Mouse (Mus musculus) heart, embryonic 16.5 days (tissue): ENCODE results near the gene Gdpd2. TPM values are rescaled to one million over a fixed set of nuclear protein-coding genes. Genes with fewer than 3 reads are reported as not detected.

Experiments used
- ATAC-seq: fragments of 200-750 bp; cut with Nextera tagmentation; replicated peaks from 2 replicates; pipeline ENCODE4 v1.8.0; 2017; ENCODE audit warnings: moderate number of reproducible peaks; ENCODE audit not compliant: insufficient read depth, low FRiP score; ENCODE audit errors: extremely low read depth
- H3K27ac ChIP-seq: fragments of 300-500 bp; sonication (generic); 2 replicates; pipeline ENCODE4 v1.5.1; 2014; ENCODE audit warnings: mild to moderate bottlenecking, low read length, control low read depth, moderate library complexity
- H3K27me3 ChIP-seq: fragments of 300-500 bp; sonication (generic); 2 replicates; pipeline ENCODE4 v1.6.1; 2014; ENCODE audit warnings: low read length, mixed read lengths; ENCODE audit not compliant: control insufficient read depth, insufficient read depth
- H3K36me3 ChIP-seq: fragments of 300-500 bp; sonication (generic); 2 replicates; pipeline ENCODE4 v1.6.1; 2014; ENCODE audit not compliant: control insufficient read depth, insufficient read depth
- H3K4me1 ChIP-seq: fragments of 300-500 bp; sonication (generic); 2 replicates; pipeline ENCODE4 v1.6.1; 2014; ENCODE audit warnings: low read length, mixed read lengths; ENCODE audit not compliant: control insufficient read depth, insufficient read depth
- H3K4me2 ChIP-seq: fragments of 300-500 bp; sonication (generic); 2 replicates; pipeline ENCODE4 v1.6.1; 2014; ENCODE audit warnings: low read depth, mild to moderate bottlenecking, control low read depth, low read length
- H3K4me3 ChIP-seq: fragments of 300-500 bp; sonication (generic); 2 replicates; pipeline ENCODE4 v1.5.1; 2014; ENCODE audit warnings: mild to moderate bottlenecking, control low read depth, low read length
- H3K9ac ChIP-seq: fragments of 300-500 bp; sonication (generic); 2 replicates; pipeline ENCODE4 v1.6.1; 2014; ENCODE audit warnings: low read length, control low read depth
- H3K9me3 ChIP-seq: fragments of 300-500 bp; sonication (generic); replicated peaks from 2 replicates; pipeline ENCODE4 v1.6.1; 2016; ENCODE audit warnings: low read length; ENCODE audit not compliant: control insufficient read depth
- WGBS: fragments of 180-500 bp; shearing (Covaris S2); extraction: QIAGEN DNeasy Blood & Tissue Kit; methylation state at CpG from one replicate; pipeline ENCODE4 v1.1.7; 2014; 5-methylcytosine and 5-hydroxymethylcytosine counted together
- polyA plus RNA-seq: library from polyadenylated mRNA; unstranded; fragments of >200 nt; fragmentation: Nextera tagmentation; extraction: Ambion mirVana; gene quantifications from 2 replicates; pipeline ENCODE4 v1.2.1, GENCODE M21; 2015

Gdpd2 gene
- polyA plus RNA-seq, 1 experiment from 2014 or later, result 0.76 TPM

DNA sequence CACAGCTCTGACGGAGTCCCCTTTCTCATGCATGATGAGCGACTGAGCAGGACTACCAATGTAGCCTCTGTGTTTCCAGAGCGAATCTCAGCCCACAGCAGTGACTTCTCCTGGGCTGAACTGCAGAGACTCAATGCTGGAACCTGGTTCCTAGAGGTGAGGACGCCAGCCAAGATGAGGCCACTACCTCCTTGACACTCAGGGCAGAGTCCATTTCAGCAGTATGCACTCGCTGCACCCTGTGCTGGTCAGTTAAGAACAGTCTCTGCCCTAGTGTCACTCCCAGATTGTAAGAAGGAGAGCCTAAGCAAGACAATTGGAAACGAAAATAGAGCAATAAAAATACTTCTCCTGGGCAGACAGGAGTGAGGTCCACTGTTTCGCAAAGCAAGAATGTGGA, 4.7 kb downstream of the Gdpd2 start:
- Histone ChIP-seq H3K4me3 (no peak overlapping the region), H3K4me2 (no peak overlapping the region), H3K36me3 (no peaks in the 10 kb centered on the region), H3K9ac (no peak overlapping the region), H3K27me3 (peaks cover 7% of the 10 kb centered on the region), H3K27ac (no peak overlapping the region), H3K9me3 (no peaks in the 10 kb centered on the region), H3K4me1 (peaks cover 4% of the 10 kb centered on the region)
- WGBS, result 68% methylated on average over 7 of the region's 7 CpGs
- no peak for ATAC-seq

DNA sequence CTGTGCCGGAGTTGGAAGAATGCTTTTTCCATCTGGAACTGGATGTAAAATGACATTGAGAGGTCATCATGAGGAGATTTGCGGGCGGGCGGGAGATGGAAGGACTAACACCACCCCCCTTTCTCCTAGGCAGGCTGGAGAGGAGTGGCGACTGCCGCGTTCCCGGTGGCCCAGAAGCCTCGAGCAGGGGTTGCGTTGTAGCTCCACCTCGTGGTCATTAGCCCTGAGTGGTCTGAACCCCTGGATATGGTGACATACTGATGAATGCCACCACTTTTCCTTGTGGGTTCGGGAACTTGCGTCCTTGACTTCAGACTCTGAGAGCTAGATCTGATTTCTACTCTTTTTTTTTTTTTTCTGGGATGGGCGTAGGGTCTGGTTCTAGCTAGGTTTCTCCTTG, 9.2 kb downstream of the Gdpd2 start:
- 15% methylated on average over 14 of the region's 14 CpGs for WGBS
- no peak overlapping the region for H3K27ac ChIP-seq
- ATAC-seq, result no peak
- peak overlapping the region; percentile 34 for H3K4me3 ChIP-seq
- H3K9ac ChIP-seq, result peak overlapping the region; percentile 2
- H3K9me3 ChIP-seq, result no peaks in the 10 kb centered on the region; the same call in 1 of the 2 replicates
- H3K4me2 ChIP-seq, result peak overlapping the region; percentile 54
- H3K27me3 ChIP-seq, result 0 out of 2 replicates have a peak, but pooled peaks cover 2% of the 10 kb centered on the region
- H3K36me3 ChIP-seq, result no peaks in the 10 kb centered on the region
- no peaks in the 10 kb centered on the region for H3K4me1 ChIP-seq

DNA sequence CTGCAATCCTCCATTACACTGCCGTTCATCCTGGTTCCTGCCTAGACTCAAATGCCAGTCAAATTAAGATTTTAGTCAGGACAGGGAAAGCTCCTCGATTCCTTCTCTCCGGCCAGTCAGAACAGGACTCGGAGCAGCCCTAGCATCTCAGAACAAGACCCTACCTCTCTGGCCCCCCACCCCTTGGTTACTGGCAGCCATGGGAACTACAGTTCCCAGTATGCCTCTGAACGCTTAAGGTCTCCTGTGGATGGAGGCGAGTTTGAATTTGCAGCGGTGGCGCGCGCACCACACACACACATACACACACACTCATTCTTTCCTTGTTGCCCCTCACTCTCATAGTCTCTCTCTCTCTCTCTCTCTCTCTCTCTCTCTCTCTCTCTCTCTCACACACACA, 9.8 kb downstream of the Gdpd2 start:
- peak overlapping the region; percentile 2; the same call in 1 of the 2 replicates for H3K9ac ChIP-seq
- no peak for ATAC-seq

DNA sequence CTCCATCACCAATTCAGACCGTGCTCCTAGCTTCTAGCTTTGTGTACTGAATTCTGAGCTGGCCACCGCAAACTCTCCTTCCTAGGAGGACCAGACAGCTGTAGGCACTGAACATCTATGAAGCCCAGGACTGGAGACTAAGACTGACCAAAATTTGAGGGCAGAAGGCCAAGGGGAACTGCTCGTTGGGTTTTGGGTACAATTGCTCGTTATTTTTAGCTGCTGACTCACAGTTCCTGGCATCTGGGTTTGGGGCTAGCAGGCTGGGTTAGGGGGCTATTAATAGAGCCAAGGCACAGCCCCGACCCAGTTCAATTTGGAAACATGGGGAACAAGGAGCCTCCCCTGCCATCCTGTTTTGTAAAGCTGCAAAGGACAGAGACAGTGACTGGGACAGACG, 11.1 kb downstream of the Gdpd2 start:
- Histone ChIP-seq H3K4me2 (peak overlapping the region; percentile 57), H3K9me3 (no peaks in the 10 kb centered on the region; the same call in 1 of the 2 replicates), H3K36me3 (no peaks in the 10 kb centered on the region), H3K9ac (peak overlapping the region; percentile 66), H3K27ac (peak overlapping the region; percentile 90), H3K27me3 (no peaks in the 10 kb centered on the region), H3K4me1 (no peaks in the 10 kb centered on the region), H3K4me3 (peak overlapping the region; percentile 40)
- 32% methylated on average over 6 of the region's 6 CpGs for WGBS
- peak; percentile 67 for ATAC-seq

More for the DNA sequence above, 9.8 kb downstream of the Gdpd2 start:
- Histone ChIP-seq H3K4me1 (no peaks in the 10 kb centered on the region), H3K27me3 (0 out of 2 replicates have a peak, but pooled peaks cover 2% of the 10 kb centered on the region), H3K9me3 (no peaks in the 10 kb centered on the region; the same call in 1 of the 2 replicates), H3K36me3 (no peaks in the 10 kb centered on the region), H3K27ac (no peak overlapping the region; the same call in 1 of the 2 replicates), H3K4me2 (peak overlapping the region; percentile 54), H3K4me3 (peak overlapping the region; percentile 34)
- WGBS, result 22% methylated on average over 10 of the region's 10 CpGs

DNA sequence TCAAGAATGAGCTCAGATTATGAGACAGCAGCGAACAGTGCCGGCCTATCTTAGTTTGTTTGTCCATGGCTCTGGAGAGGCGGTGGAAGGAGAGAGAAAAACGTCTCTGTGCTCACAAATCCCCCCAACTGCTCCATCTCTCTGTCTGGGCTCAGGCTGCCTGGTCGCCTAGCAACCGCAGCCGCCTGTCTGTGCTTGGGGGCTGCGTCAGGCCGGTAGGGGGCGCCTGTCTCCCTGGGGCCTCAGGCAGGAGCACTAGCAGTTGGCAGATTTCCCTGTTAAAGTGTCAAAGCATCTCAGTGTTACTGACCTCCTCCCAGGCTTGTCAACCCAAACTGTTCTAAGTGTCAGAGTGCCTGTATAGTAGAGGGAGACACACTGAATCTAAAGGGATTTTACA, 12.3 kb downstream of the Gdpd2 start:
- Histone ChIP-seq H3K36me3 (no peaks in the 10 kb centered on the region), H3K9ac (no peak overlapping the region), H3K4me3 (peak overlapping the region; percentile 40), H3K27me3 (no peaks in the 10 kb centered on the region), H3K9me3 (no peaks in the 10 kb centered on the region; the same call in 1 of the 2 replicates), H3K4me2 (peak overlapping the region; percentile 57), H3K4me1 (no peaks in the 10 kb centered on the region), H3K27ac (peak overlapping the region; percentile 90; the same call in 1 of the 2 replicates)
- WGBS, result 13% methylated on average over 10 of the region's 10 CpGs
- peak; percentile 35 for ATAC-seq

DNA sequence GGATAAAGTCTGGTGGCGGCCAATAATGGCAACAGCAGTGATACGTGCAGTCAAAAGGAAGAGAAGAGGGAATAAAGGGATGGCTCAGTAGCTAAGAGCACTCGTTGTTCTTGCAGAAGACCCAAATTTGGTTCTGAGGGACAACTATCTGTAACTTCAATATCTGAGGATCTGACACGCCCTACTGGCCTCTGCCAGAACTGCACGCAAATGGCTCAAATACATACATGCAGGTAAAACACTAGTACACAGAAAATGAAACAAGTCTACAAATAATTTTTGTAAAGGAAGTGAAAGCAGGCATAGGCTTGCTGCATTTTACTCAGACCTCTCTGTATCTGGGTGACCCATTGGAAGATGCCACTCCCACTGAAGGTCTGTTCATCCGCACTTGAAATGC, 36.2 kb downstream of the Gdpd2 start:
- H3K27ac ChIP-seq, result no peak overlapping the region
- no peak for ATAC-seq
- no peak overlapping the region for H3K4me3 ChIP-seq
- no peaks in the 10 kb centered on the region for H3K36me3 ChIP-seq
- H3K9ac ChIP-seq, result no peak overlapping the region
- H3K4me1 ChIP-seq, result no peaks in the 10 kb centered on the region; the same call in 1 of the 2 replicates
- WGBS, result 75% methylated on average over 6 of the region's 6 CpGs
- no peak overlapping the region for H3K4me2 ChIP-seq
- peaks cover 5% of the 10 kb centered on the region for H3K27me3 ChIP-seq
- H3K9me3 ChIP-seq, result no peaks in the 10 kb centered on the region

DNA sequence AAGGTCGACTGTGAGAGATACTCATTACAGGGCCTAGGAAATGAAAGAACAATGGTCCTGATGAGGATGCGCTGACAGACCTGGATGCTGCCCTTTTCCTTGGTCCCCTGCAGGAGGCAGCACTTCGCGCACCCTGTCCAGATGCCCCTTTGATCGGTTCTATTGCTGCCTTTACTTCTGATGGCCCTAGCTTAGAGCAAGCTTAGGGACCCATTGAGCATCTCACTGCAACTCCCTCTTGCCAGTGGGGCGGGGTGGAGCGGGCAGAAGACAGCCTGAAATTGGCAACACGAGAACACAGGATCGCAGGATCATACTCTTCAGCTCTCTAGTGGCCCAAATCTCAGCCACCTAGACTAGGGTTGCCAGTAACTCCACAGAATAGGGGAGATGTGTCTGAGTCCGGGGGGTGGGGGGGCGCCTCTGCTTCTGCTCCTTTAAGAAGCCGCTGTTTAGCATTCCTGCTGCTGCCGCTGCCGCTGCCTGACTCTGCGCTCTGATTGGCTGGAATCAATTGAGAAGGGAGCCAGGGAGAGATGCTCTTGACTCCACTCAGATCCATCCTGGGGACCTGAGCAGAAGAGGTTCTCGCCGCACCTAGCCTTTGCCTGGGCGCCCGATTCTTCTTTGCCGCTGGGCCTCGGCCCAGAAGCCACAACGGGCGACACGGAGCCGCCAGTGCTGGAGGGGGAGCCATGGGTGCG, 37.7 kb downstream of the Gdpd2 start, which contains the start of gene Dlg3:
Gene Dlg3 (plus strand): TSS at position 542 of the 704 bp plus-strand sequence.
- no peaks in the 10 kb centered on the region for H3K9me3 ChIP-seq
- WGBS, result 16% methylated on average over 26 of the region's 26 CpGs
- peak within 1 kb of the TSS; percentile 50 for H3K4me3 ChIP-seq
- H3K4me2 ChIP-seq, result peak within 1 kb of the TSS; percentile 76
- peaks cover 5% of the 10 kb centered on the region for H3K27me3 ChIP-seq
- no peaks in the 10 kb centered on the region; the same call in 1 of the 2 replicates for H3K4me1 ChIP-seq
- H3K27ac ChIP-seq, result no peak within 1 kb of the TSS
- peak within 1 kb of the TSS; percentile 29; the same call in 1 of the 2 replicates for H3K9ac ChIP-seq
- no peaks in the 10 kb centered on the region for H3K36me3 ChIP-seq
- peak; percentile 37; the same call in 1 of the 2 replicates for ATAC-seq

DNA sequence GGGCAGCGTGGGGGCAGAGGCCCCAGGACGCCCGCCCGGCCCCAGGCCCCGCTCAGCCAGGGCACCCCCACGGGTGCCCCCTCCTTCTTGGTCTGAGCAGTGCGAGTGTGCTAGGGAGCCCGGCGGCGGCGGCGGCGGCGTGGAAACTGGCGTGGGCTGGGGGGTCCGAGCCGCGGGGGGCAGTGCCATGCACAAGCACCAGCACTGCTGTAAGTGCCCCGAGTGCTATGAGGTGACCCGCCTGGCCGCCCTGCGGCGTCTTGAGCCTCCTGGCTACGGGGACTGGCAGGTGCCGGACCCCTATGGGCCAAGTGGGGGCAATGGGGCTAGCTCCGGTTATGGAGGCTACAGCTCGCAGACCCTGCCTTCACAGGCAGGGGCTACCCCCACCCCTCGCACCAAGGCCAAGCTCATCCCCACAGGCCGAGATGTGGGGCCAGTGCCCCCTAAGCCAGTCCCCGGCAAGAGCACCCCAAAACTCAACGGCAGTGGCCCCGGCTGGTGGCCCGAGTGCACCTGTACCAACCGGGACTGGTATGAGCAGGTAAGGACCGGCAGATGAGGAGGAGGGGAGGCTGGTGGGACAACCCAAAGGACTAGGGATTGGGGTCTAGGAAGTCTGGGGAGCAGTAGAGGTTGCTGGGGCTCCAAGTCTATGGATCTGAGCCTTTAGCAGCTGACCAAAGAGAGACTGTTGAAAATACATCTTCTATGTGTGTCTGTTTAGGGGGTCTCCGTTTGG, 38.4 kb downstream of the Gdpd2 start:
- Histone ChIP-seq H3K4me2 (peak overlapping the region; percentile 76), H3K9me3 (no peaks in the 10 kb centered on the region), H3K4me3 (peak overlapping the region; percentile 50), H3K36me3 (no peaks in the 10 kb centered on the region), H3K4me1 (no peaks in the 10 kb centered on the region; the same call in 1 of the 2 replicates), H3K27ac (no peak overlapping the region), H3K9ac (peak overlapping the region; percentile 29; the same call in 1 of the 2 replicates), H3K27me3 (peaks cover 5% of the 10 kb centered on the region)
- ATAC-seq, result no peak
- WGBS, result 26% methylated on average over 30 of the region's 36 CpGs

DNA sequence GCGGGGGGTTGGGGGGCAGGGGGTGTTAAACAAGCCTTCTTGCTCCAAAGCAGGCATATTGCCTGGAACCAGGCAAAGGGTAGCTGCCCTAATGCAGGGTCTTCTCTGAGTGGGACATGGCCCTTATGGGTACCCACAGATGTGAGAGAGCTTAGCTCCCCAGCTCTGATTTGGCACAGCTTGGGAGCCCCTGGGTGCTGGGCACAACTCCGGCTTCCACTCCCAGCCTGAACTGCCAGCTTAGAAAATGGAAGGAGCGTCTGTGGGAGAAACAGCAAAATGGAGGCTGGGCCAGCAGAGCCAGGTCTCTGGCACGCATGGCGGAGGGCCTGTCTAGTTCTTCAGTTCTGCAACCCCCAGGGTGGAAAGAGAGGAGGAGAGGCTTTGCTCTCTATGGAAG, 39.6 kb downstream of the Gdpd2 start:
- H3K9ac ChIP-seq, result no peak overlapping the region
- no peak overlapping the region for H3K27ac ChIP-seq
- no peak overlapping the region for H3K4me2 ChIP-seq
- H3K27me3 ChIP-seq, result peaks cover 5% of the 10 kb centered on the region
- WGBS, result 90% methylated on average over 5 of the region's 5 CpGs
- ATAC-seq, result no peak
- H3K9me3 ChIP-seq, result no peaks in the 10 kb centered on the region
- no peaks in the 10 kb centered on the region for H3K36me3 ChIP-seq
- no peak overlapping the region for H3K4me3 ChIP-seq
- no peaks in the 10 kb centered on the region; the same call in 1 of the 2 replicates for H3K4me1 ChIP-seq
